Mouse (Mus musculus) adrenal gland, postnatal 36 days (tissue): ENCODE data around the gene Lat2. TPM values are rescaled to one million over a fixed set of nuclear protein-coding genes. Genes with fewer than 3 reads are reported as not detected.
"Not testable (repeated sequence)": the region's sequence is repeated elsewhere in the genome, so short reads cannot be mapped to it uniquely, and the experiment has no call there.

Experiments
- DNase-seq, 2 experiments: peaks; one replicate each; pipeline ENCODE4 v3.0.0; 2021; ENCODE audit warnings: mixed read lengths in 1 of 2
- long read RNA-seq, 2 experiments: library from polyadenylated mRNA; stranded (forward); transcript quantifications; one replicate each; pipeline ENCODE4 v2.0.0; 2021; ENCODE audit warnings: borderline sequencing depth in 2 of 2
- total RNA-seq, 2 experiments: library from RNA; stranded (reverse); gene quantifications; 2 replicates each; pipeline ENCODE4 v1.2.3; 2021

The Lat2 gene
- 1 to 10 TPM; 3.3 to 4.4 TPM for total RNA-seq
- long read RNA-seq, experiment 1, partial matches to known transcripts = 0 of 4 reads
- long read RNA-seq, experiment 1, other reads (novel, unspliced or antisense) = 1 of 4 reads
- long read RNA-seq, experiment 2 = 0 reads

DNA sequence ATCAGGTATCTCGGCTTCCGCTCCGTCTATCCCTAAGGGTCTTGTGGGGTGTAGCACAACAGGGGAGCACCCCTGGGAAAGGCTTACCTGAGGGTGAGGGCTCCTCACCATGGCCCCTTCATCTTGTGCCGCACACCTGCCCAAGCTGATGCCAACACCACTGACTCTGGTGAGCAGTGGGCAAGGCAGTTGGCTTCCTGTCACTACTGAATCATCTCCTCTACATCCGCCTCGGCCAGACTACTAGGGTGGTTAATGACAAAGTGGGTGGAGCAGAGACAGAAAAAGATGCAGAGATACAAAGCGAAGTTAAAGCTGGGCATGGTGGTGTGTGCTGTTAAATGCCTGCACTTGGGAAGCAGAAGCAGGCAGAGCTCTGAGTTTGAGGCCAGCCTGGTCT lies at the start of gene Lat2:
Gene Lat2, minus strand, starts transcription at position 224 of the 400 bp plus-strand sequence.
- DNase-seq = no peak

DNA sequence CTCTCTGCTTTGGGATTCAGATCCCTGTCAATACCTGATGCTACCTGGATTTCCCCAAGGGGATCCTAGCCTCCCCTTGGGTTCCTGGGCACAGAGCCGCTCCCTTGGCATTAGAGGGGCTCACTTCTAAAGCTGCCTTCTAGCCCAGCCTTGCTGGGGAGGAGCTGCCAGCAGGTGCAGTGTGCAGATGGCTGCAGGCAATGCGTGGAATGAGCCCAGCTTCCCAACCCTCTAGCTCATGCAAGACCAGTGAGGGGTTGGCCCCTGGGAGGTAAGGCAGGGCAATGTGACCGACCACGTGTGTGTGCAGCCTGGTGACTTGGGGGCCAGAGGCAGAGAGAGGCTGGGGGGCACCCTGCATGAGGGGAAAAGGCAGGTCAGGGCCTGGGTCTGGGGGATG lies 41.9 kb upstream of the Lat2 start:
- DNase-seq = no peak

DNA sequence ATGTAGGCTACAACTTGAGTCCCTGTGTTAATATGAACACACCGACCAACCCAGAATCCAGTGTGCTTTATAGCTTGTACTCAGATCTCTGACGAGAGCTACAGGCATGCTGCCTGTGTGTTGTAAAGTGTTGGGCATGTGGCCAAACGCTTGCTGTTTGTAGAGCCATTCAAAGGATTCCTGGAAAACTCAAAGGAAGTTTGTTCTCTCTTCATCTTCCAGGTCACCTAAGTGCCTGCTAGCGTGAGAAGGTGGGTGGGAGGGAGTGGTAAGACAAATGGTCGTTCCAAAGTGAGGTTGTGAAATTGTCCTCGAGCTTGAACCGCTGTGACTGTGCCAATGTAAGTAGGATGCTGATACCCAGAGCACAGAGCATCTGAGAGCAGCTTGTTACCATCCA lies 37.2 kb upstream of the Lat2 start:
- peak; percentile 28 to 35 for DNase-seq

DNA sequence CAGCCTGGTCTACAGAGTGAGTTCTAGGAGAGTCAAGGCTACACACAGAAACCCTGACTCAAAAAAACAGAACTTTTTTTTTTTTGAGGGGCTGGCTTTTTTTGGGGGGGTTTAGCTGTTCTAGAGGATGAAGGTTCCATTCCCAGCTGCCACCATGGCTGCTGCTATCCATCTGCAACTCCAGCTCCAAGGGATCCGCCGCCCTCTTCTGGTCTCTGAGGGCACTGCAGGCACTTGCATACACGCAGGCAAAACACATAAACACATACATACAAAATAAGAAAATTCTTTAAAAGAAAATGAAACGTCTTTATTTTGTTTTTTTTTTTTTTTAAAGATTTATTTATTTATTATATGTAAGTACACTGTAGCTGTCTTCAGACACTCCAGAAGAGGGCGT lies 36.1 kb upstream of the Lat2 start:
- DNase-seq = peak; percentile 65 to 77

DNA sequence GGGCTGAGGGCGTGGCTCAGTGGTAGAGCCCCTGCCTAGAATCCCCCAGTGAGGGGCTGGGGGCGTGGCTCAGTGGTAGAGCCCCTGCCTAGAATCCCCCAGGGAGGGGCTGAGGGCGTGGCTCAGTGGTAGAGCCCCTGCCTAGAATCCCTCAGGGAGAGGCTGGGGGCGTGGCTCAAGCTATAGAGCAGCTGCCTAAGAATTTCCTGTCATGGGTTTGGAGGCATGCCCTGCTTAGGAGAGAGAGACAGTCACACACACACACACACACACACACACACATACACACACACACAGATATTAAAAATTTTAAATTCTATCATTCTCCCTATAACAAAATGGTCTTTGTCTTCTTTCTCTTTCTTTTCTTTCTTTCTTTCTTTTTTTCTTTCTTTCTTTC lies 34.2 kb upstream of the Lat2 start:
- not testable (repeated sequence) for DNase-seq

DNA sequence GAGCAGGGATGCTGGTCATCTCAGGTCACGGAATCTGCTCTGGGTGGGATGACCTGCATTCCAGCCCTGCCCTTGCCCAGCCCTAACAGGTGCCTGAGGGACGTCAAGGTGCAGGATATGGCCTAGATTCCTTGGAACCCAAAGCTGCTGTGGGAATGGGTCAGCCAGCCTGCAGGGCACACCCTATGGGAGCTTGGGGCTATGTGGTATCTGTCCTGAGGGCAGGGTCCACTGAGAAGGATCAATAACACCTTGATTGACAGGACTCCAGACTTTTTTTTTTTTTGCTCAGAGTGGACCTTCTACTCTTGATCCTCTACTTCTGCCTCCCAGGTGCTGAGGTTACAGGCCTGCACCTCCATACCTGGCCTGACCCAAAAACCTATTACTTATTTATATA lies 32.6 kb upstream of the Lat2 start:
- no peak for DNase-seq

DNA sequence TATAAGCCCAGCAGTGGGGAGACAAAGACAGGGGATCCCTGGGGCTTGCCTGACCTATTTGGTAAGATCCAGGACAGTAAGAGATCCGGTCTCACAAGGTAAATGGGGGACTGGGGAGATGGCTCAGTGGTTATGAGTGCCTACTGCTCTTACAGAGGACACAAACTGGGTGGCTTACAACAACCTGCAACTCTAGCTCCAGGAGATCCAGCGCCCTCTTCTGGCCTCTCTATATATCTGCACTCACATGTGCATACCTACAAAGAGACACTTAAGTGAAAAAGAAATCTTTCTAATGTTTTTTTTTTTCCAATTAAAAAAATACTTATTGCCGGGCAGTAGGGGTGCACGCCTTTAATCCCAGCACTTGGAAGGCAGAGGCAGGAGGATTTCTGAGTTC lies 31.6 kb upstream of the Lat2 start:
- no peak for DNase-seq

DNA sequence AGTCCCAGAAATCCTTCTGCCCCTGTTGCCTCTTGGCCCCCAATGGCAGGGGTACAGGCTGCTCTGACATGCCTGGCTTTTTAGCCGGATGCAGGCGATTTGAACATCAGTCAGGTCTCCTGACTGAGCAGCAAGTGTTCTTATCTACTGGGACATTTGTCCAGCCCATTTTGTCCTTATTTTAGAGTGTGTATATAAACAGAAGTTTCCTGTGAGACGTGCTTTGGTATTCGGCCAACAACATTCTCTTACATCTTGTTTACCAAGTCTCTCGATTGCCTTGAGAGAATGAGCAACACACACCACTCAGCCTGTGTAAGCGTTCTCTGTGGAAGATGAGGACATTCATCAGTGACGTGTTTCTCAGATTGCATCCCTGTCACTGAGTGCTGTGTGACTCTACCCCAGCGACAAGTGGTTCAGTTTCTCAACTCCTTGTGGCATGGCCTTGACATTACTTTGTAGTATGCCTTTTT lies 29.9 kb upstream of the Lat2 start:
- DNase-seq = peak; percentile 41 to 52

DNA sequence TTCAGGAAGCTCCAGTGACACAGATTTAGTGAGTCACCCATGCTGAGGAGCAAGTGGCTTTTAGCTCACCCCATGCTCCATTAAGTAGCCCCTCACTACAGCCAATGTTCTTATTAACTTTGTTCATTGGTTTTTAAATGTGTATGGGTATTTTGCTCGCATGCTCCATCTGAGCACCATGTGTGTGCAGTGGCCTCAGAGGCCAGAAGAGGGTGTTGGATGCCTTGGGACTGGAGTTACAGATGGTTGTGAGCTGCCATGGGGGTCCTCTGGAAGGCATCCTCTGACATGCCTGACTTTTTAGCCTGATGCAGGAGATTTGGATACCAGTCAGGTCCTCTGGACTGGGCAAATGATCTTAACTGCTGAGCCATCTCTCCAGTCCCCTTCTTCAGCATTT lies 29.3 kb upstream of the Lat2 start:
- no peak for DNase-seq

DNA sequence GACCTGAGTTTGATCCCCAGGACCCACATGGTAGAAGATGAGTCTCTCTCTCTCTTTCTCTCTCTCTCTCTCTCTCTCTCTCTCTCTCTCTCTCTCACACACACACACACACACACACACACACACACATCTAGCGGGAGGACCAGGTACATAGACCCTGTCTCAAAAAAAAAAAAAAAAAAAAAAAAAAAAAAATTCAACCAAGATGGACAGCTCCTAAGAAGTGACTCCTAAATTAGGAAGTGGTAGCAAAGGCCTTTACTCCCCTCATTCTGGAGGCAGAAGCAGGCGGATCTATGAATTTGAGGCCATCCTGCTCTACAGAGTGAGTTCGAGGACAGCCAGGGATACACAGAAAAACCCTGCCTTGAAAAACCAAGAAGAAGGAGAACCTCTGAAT lies 25.5 kb upstream of the Lat2 start:
- no peak for DNase-seq

DNA sequence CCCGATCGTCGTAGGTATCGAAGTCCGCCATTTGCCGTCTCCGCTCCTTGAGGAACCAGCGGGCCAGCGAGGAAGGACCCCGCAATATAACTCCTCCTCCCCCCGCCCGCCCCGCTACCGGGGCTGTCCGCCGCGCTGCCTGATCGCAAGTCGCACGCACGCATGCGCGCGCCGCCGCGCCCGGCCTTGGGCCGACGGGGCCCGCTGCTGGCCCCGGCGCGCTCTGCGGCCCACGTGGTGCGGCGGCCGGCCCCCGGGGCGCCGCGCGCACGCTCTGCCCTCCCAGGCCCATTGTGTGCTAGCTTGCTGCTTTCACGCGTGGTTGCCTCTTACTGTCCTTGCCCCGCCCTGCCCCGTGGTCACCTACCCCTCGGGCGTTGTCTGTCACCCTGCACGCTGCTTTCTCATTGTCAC lies 24.5 kb upstream of the Lat2 start, which contains the start of gene Eif4h:
Gene Eif4h, minus strand, starts transcription at position 222 of the 414 bp plus-strand sequence.
- DNase-seq = peak; percentile 98

DNA sequence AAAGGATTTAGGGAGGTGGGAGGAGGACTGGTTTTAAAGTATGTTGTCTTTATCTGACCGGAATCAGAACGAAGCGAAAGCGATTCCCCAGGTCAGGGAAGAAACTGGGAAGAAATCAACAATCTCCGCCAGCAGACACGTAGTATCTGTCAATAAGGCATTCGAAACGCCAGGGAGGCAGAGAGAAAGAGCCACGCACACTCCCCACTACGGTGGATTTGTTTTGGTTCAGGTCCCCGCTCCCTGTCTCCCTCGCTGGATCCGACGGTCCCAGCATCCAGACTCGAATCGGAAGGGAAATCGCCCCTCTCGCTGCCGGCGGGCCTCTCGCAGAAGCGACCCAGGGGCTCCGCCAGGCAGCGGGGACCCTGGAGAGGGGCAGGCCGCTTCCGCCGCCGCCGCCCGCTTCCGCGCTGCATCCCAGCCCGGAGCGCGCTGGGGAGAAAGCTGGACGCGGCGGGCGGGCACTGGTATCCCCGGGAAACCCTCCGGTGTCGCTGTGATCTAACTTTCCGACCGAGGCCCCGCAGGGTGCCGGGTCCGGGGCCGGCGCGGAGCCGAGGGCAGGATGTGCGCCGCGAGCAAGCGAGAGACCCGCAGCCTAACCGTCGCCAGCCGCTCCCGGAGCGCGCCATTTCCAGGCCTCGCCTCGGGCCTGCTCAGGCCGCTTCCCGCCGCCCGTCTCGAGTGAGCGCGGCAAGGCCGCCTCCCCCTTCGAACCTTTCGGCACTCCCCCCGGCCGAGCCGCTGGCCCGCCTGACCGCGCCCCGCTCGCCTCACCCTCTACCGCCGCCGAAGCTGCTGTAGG lies 23.8 kb upstream of the Lat2 start:
- no peak for DNase-seq

DNA sequence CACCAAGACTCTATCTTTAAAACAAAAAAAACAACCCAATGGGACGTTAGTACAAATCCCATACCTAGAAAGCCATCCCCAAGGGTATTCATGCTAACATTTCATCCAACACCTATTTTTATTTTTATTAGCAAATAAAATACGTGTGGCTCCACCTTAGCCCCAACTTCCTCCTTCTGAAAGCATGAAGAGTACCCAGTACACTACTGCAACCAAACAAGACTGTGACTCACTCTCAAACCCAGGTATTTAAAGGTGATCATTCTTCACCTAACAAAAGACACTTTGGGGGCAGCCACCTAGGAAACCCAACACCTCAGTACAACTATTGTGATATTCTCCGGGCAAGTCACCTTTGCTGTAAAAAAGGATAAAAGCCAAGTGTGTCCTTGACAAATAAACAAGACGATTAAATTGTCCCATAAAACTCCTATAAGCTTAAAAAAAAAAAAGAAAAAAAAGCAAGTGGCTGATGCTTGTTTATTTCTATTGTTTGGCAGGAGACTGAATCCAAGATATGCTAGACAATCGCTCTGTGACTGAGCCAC lies 23.1 kb upstream of the Lat2 start:
- DNase-seq = no peak

DNA sequence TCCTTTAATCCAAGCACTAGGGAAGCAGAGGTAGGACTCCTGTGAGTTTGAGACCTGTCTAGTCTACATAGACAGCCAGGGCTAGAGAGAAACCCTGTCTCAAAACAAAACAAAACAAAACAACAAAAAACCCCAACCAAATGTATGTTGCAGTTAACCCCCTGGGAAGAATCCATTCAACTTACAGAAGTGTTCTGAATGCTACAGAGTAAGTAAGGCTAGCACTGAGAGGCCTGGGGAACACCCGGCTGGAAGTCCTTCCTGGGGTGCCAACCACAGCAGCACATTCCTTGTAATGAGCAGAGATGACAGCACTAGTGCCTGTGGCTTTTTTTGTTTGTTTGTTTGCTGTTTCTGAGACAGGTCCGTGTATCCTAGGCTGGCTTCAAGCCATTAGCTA lies 18.0 kb upstream of the Lat2 start:
- DNase-seq = no peak

DNA sequence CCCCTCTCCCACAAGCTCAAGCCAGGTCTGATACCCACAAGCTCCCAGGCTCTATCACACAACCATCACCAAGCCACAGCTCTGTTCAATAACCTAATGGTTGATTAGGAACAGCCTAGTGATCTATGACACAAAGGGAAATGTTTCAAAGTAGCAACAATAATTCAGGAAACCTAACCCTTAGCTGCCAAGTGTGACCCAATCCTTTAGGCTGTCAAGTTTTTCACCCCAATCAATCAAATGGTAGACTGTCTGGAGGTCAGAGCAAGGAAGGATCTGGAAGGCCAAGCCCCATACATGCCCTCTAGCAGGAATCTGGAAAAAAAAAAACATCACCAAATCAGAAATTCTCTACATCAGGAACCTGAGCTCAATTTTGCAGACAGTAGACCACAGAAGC lies 16.0 kb upstream of the Lat2 start:
- DNase-seq = no peak

DNA sequence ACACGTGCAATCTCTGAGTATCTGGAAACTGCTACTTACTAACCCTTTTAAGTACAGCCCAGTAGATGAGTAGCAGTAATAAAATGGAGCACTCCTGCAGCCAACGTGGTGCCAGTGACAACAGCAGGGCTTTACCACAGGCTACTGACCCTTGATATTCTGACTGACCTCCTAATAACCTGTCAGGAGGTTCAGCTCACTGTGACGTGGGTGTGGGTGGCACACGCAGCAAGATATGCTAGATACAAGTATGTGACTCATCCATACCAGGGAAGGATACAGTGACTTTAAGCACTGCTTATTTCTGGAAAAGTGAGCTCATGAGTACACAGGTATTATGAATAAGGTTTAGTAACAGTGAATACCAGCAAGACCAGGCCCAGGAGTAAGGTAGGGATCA lies 14.7 kb upstream of the Lat2 start:
- DNase-seq = no peak

DNA sequence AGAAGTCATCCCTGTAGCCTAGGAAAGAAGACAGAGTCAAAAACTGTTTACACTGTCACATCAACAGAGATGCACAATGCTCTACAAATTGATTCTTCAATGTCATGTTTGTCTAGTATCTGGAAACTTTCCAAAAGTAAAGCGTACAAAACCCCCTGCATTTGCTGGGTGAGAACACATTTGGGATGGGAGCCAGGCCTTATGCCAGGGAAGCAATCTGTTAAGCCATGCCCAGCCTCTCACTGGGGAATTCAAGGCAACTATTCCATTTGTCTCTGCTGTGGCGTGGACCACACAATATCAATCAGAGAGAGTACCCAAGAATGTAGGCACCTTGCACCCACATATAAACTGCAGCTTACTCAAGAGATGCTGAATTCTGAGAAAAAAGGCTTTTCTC lies 7.2 kb upstream of the Lat2 start:
- no peak for DNase-seq

DNA sequence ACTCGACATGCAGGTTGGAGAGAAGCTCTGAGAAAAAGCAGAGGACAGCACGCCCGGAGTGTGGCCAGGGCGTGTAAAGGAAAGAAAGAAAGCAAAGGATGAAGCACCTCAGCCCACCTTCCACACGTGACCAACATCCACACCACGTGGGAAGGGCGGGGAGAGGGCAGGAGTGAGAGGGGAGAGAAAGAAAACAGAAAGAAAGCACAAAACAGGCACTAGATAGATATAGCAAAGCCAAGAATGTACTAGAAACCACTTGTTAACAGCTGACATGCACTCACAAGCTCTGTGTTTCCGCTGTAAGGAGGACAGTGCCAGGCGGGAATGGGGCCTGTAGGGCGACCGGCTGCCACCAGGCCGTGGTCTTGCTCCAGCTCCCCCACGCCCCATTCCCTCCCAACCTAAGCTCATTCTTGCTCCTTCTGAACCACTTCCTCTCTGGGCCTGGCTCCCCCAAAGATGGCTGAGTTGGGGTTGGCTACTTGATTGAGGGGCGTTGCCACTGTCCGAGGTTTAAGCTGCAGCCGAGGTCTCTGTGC lies 6.3 kb upstream of the Lat2 start:
- no peak for DNase-seq

DNA sequence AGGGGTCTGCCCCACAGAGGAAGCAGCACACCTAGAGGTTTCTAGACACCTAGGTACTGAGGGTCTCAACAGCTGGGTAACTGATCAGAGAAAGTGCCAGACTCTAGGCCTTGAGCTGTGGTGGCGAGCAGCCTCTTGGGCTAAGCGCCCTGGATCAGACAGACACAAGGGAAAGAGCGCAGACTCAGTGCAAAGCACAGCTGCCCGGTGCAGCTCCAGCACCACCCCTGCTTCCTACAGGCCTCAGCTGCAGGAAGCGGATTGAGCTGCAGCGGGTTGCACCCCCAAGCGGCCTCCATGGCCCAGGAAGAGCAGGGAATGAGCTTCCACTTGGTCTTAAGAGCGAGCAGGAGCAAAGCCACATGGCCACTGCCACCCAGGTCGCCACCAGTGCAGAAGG lies 5.6 kb upstream of the Lat2 start:
- DNase-seq = no peak

DNA sequence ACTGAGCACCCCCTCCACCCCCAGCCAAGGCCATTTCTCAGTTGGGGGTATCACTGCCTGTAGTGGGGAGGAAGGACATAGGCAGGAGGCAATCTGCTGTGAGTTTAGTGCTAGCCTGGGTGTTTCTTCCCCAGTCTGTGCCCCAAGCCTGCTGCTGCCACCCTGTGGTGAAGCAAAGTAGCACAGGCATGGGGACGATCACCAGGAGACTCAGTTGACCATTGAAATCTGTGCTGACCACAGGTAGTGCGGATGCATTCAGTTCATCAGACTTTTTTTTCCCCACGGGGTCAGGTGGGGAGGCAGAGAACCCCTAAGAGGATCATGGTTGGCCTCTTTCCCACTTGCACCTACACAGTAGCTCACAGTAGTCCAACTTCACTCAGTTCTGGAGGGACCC lies 2.2 kb upstream of the Lat2 start:
- DNase-seq = peak; percentile 79 to 85

DNA sequence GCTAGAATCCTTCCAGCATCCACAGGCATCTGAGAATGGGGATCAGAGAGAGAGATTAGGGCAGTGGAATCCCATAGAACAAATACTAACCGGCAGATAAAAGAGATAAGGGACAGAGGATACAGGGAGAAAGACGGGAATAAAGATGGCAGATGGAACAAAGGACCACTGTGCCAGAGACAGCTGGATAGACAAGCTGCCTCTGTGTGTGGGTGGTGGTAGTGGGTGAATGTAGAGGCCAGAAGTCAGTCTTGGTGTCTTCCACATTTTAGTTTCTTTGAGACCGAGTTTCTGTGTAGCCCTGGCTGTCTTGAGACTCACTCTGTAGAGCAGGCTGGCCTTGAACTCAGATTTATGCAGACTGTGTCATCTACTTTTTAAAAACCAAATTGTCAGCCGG lies 955 bp upstream of the Lat2 start:
- no peak for DNase-seq

DNA sequence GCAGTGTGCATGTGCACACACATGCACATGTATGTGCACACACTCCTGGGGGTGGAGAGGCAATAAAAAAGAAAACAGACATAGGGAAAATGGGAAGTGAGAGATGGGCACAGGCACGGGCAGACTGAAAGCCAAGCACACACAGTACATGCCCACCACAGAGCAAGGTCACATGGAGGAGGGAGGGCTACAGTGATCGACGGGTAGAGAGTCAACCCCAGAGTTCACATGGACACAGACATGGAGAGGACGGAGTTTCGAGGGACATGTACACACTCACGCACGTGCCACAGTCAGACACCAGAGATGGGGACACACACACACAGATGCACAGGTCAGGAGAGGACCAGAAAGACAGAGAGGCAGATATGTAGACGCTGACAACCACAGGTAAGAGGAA lies 555 bp upstream of the Lat2 start:
- no peak for DNase-seq

DNA sequence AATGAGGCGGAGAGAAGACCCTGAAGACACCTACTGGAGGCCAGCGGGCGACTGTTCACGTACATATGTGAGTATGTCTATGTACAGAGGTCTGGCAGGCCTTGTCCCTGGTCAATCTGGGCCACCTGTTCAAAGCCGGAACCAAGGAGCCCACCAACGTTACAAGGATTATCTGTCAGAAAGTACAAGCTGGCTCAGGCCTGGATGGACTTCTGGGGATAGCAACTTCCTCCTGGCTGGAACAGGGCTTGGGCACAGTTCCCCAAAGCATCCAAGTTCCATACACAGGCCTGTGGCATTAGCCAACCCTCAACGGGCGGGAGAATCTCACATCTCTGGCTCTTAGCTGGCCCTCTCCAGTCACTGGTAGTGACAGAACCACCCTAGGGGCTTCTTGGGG lies 529 bp downstream of the Lat2 start:
- no peak for DNase-seq

DNA sequence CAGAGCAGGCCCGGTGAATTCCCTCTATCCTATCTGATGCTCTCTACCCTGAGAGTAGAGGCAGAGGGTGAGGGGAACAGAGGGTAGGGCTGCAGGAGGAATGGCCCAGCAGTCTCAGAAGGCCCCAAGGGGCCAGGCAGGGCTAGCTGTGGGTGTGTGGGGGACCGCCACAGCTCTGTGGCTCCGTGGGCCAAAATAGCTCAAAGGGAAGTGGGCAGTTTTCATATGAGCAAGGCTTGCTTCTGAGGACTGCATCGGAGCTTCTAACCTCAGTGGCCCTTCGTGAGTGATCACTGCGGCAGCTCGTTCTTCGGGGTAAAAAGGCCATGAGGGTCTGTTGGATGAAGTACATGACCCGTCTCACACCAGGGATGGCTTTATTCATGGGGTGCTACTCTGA lies 1.1 kb downstream of the Lat2 start:
- DNase-seq = no peak
